Mouse (Mus musculus) retina, postnatal 7 days (tissue): Measurements from ENCODE around the gene Hibadh.

Experiments
- DNase-seq: peaks from one replicate; pipeline ENCODE4 v3.0.0-alpha.2; 2012; ENCODE audit warnings: low read depth, low spot score

The Hibadh gene

DNA sequence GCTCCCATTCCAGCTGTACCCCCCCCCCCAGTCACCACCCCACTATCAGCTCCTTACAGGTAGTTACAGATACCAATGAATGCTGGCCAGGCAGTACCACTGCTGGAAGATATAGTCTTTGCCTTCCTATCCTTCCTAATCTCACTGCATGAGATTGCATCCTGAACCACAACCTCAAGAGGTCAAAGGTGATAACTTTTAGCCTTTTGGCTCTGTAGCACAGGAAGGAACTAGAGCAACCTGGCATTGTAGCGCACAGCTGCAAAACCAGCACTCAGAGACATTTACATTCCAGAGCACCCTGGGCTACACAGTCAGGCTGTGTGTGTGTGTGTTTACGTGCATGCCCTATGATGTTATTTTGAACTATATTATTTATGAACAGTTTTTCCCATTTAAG, 137.2 kb downstream of the Hibadh start:
- DNase-seq = no peak

DNA sequence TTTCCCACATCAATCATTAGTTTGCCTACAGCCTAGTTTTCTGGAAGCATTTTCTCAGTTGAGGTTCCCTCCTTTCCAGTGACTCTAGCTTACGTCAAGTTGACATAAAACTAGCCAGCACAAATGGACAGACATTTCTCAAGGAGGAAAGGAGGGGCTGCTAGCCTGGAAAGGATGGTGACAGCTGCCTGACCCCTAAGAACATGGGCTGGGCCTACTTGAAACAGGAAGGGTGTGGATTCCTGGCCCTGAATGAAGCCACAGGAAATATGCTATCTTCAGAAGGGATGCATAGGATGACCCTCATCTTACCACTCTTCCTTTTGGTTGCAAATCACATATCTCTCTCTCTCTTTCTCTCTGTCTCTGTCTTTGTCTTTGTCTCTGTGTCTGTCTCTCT, 138.7 kb downstream of the Hibadh start:
- DNase-seq = no peak
